8 mouse cellular contexts compared by ENCODE assay signal in genomic region chr2:180104659-180105377, GRCm38 (mm10). TPM values are rescaled to one million over a fixed set of nuclear protein-coding genes. Genes with fewer than 3 reads are reported as not detected.
DNase-seq lines count a peak whose midpoint lies in the region; ATAC-seq lines count a peak whose summit lies in the region.

No protein-coding gene starts in this region.

- H3K27ac ChIP-seq in heart, embryonic 14.5 days (replicated peaks in 1 of 2; ENCODE audit: control insufficient read depth in 1 of 2, insufficient read depth in 1 of 2, low read depth in 2 of 2, low read length in 2 of 2), result no peak overlapping the region

- no peak; the same call in 1 of the 2 replicates for ATAC-seq in heart, embryonic 14.5 days (ENCODE audit: insufficient number of reproducible peaks, insufficient read depth, low FRiP score, low read depth)
- ATAC-seq in hematopoietic stem cell, adult 5-6 weeks (replicated peaks in 1 of 2; ENCODE audit: insufficient read depth in 1 of 2, low FRiP score in 2 of 2, low TSS enrichment in 1 of 2, low read depth in 1 of 2, poor library complexity in 2 of 2, severe bottlenecking in 2 of 2), result peak; percentile 4 to 33; a peak in 1 of 4 replicates
- peak; percentile 44 for ATAC-seq in megakaryocyte progenitor cell, adult 5-6 weeks (replicated peaks; ENCODE audit: poor library complexity)

- peak overlapping the region; percentile 92 for H3K4me2 ChIP-seq in heart, embryonic 14.5 days (ENCODE audit: low read length)

- WGBS in heart, embryonic 14.5 days, result 14% methylated on average over 24 of the region's 24 CpGs

- no peak for DNase-seq in heart, adult 18-20 months
- peak; percentile 71 for DNase-seq in ZHBTc4 (ENCODE audit: low read depth, low spot score)
- no peak for DNase-seq in urinary bladder, postnatal 25 days (ENCODE audit: low spot score)
- no peak for DNase-seq in left cerebral cortex, adult 9 months (ENCODE audit: low spot score in 2 of 2)
- DNase-seq in ovary, adult 18-20 months (ENCODE audit: low spot score), result no peak

- peaks cover 62% of the 10 kb centered on the region for H3K27me3 ChIP-seq in heart, embryonic 14.5 days (ENCODE audit: control insufficient read depth, insufficient read depth, low read length)

- H3K9ac ChIP-seq in heart, embryonic 14.5 days (ENCODE audit: low read length), result no peak overlapping the region

- peak overlapping the region in 1 of 2 experiments; percentile 58; a peak in 3 of 4 replicates for H3K4me3 ChIP-seq in heart, embryonic 14.5 days (ENCODE audit: control insufficient read depth in 1 of 2, insufficient read depth in 1 of 2, low read depth in 1 of 2, low read length in 2 of 2)

- H3K9me3 ChIP-seq in heart, embryonic 14.5 days (ENCODE audit: control insufficient read depth, low read length), result no peaks in the 10 kb centered on the region

- no peaks in the 10 kb centered on the region for H3K36me3 ChIP-seq in heart, embryonic 14.5 days (ENCODE audit: control insufficient read depth, insufficient read depth, low read length)

- H3K4me1 ChIP-seq in heart, embryonic 14.5 days (ENCODE audit: control insufficient read depth in 2 of 2, insufficient read depth in 2 of 2, low read length in 2 of 2), result peaks cover 6 to 15% of the 10 kb centered on the region in 2 experiments; a peak in 3 of 4 replicates

RNA-seq across cellular contexts. Expression of gene Hrh3, which starts 0.5 kb away (rescaled TPM):
- not detected in 2 replicates for polyA plus RNA-seq in heart, embryonic 14.5 days (2014; fragmentation: Nextera tagmentation; extraction: Ambion mirVana)
- total RNA-seq in heart, adult 18-20 months (2021), result not detected
- total RNA-seq in hematopoietic stem cell, adult 5-6 weeks (2017), result not detected in 2 replicates
- total RNA-seq in megakaryocyte progenitor cell, adult 5-6 weeks (2015), result not detected in 2 replicates
- not detected in 2 replicates for total RNA-seq in megakaryocyte progenitor cell, adult 5-6 weeks (2017)

RNA-seq across cellular contexts. Expression of gene Osbpl2, which starts 14.3 kb away (rescaled TPM):
- 38.0 and 40.5 TPM in 2 replicates for polyA plus RNA-seq in heart, embryonic 14.5 days (2014; fragmentation: Nextera tagmentation; extraction: Ambion mirVana)
- total RNA-seq in heart, adult 18-20 months (2021), result 10 to 100 TPM; 32.9 to 36.0 TPM
- total RNA-seq in hematopoietic stem cell, adult 5-6 weeks (2017), result 35.1 and 36.2 TPM in 2 replicates
- 20.0 and 22.2 TPM in 2 replicates for total RNA-seq in megakaryocyte progenitor cell, adult 5-6 weeks (2015)
- total RNA-seq in megakaryocyte progenitor cell, adult 5-6 weeks (2017), result 35.8 and 40.8 TPM in 2 replicates

RNA-seq across cellular contexts. Expression of gene Mtg2, which starts 34.4 kb away (rescaled TPM):
- polyA plus RNA-seq in heart, embryonic 14.5 days (2014; fragmentation: Nextera tagmentation; extraction: Ambion mirVana), result 24.9 and 27.9 TPM in 2 replicates
- 10 to 100 TPM; 27.3 to 31.7 TPM for total RNA-seq in heart, adult 18-20 months (2021)
- total RNA-seq in hematopoietic stem cell, adult 5-6 weeks (2017), result 17.3 and 22.5 TPM in 2 replicates
- 6.4 and 9.3 TPM in 2 replicates for total RNA-seq in megakaryocyte progenitor cell, adult 5-6 weeks (2015)
- 12.2 and 14.0 TPM in 2 replicates for total RNA-seq in megakaryocyte progenitor cell, adult 5-6 weeks (2017)
